Mouse (Mus musculus) erythroblast, embryonic 14.5 days (primary cell): ENCODE results near the gene Slco4a1.

Experiments
- GATA1 ChIP-seq: IDR thresholded peaks from 2 replicates; pipeline ENCODE4 v1.6.1; 2012; ENCODE audit warnings: low read length, inconsistent platforms, mixed read lengths
- TAL1 ChIP-seq: IDR thresholded peaks from 3 replicates; pipeline ENCODE4 v1.6.1; 2012; ENCODE audit warnings: low read length, inconsistent platforms, mixed read lengths

GRCm38 (mm10) chr2:180442061-180442460 is 14.0 kb upstream of the Slco4a1 start:
- TF ChIP-seq TAL1, result no peak
- TF ChIP-seq GATA1, result no peak
